Mouse (Mus musculus) intestine, postnatal 0 days (tissue): ENCODE data around the gene Gtse1. TPM values are rescaled to one million over a fixed set of nuclear protein-coding genes. Genes with fewer than 3 reads are reported as not detected.

ENCODE experiments used
- ATAC-seq: fragments of 200-750 bp; cut with Nextera tagmentation; 2 replicates; pipeline ENCODE4 v1.8.0; 2017; ENCODE audit warnings: mild to moderate bottlenecking, moderate TSS enrichment, moderate library complexity
- H3K27ac ChIP-seq: fragments of 300-500 bp; sonication (generic); 2 replicates; pipeline ENCODE4 v1.5.1; 2014; ENCODE audit warnings: mild to moderate bottlenecking, low read depth, low read length, moderate library complexity
- H3K27me3 ChIP-seq: fragments of 300-500 bp; sonication (generic); replicated peaks from 2 replicates; pipeline ENCODE4 v1.6.1; 2014; ENCODE audit warnings: low read length, mixed read lengths; ENCODE audit not compliant: control insufficient read depth, insufficient read depth
- H3K36me3 ChIP-seq: fragments of 300-500 bp; sonication (generic); 2 replicates; pipeline ENCODE4 v1.6.1; 2014; ENCODE audit warnings: mild to moderate bottlenecking, moderate library complexity; ENCODE audit not compliant: control insufficient read depth, insufficient read depth
- H3K4me1 ChIP-seq: fragments of 300-500 bp; sonication (generic); replicated peaks from 2 replicates; pipeline ENCODE4 v1.6.1; 2014; ENCODE audit warnings: antibody characterized with exemption, low read length, mixed read lengths; ENCODE audit not compliant: control insufficient read depth, insufficient read depth
- H3K4me2 ChIP-seq: fragments of 300-500 bp; sonication (generic); replicated peaks from 2 replicates; pipeline ENCODE4 v1.6.1; 2014; ENCODE audit warnings: low read depth, mild to moderate bottlenecking, moderate library complexity
- H3K4me3 ChIP-seq: fragments of 300-500 bp; sonication (generic); 2 replicates; pipeline ENCODE4 v1.5.1; 2014; ENCODE audit warnings: low read depth, low read length
- H3K9ac ChIP-seq: fragments of 300-500 bp; sonication (generic); 2 replicates; pipeline ENCODE4 v1.6.1; 2014; ENCODE audit warnings: mild to moderate bottlenecking, low read depth, low read length
- H3K9me3 ChIP-seq: fragments of 300-500 bp; sonication (generic); 2 replicates; pipeline ENCODE4 v1.6.1; 2016; ENCODE audit warnings: mixed run types; ENCODE audit not compliant: control insufficient read depth
- CTCF ChIP-seq: sonication (generic); IDR thresholded peaks from 2 replicates; pipeline ENCODE4 v1.5.1; 2016; ENCODE audit warnings: low read depth, mild to moderate bottlenecking, control low read depth, antibody characterized with exemption, moderate library complexity
- WGBS: fragments of 180-500 bp; shearing (Covaris S2); extraction: QIAGEN DNeasy Blood & Tissue Kit; methylation state at CpG from one replicate; pipeline ENCODE4 v1.1.7; 2014; 5-methylcytosine and 5-hydroxymethylcytosine counted together
- polyA plus RNA-seq: library from polyadenylated mRNA; unstranded; fragments of >200 nt; fragmentation: Nextera tagmentation; extraction: Ambion mirVana; gene quantifications from 2 replicates; pipeline ENCODE4 v1.2.1, GENCODE M21; 2015

Gtse1 gene
- polyA plus RNA-seq, 1 experiment from 2014 or later: 4.6 TPM

DNA sequence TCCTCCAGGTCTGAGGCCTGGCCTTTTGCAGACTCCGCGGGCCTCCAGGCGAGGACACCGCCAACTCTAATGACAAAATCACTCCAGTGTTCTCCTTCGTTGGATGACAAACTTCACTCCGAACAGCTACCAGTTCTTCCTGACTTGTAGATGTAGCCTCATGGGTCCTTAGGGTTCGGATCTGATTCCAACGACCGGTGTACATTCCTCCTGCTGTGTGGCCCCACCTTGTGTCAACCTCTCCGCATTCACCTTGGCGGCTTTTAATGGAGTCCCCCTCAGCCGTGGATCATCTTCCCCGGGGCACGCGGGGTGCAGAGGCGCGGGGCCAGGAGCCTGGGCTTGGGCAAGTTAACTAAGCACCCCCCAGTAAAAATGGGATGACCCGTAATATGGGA is 20.0 kb downstream of the Gtse1 start:
- no peak for TF ChIP-seq CTCF
- peak; percentile 46 for ATAC-seq

DNA sequence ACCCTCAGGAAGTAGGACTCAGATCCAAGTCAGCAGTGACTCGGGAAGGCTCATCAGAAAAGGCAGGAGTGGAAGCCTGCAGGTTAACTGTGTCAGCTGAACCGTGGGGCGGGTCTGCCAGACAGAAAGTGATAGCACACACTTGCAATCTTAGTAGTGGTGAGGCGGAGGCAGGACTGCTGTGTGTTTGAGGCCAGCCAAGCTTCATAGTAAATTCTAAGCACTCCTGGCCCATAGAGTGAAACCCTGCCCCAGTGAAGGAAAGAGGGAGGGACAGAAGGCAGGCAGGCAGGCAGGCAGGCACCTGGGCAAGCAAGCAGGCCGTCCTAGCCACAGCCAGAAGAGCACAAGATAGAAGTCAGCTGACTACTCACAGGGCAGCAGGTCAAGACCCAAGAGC is 26.1 kb downstream of the Gtse1 start:
- no peak overlapping the region; the same call in 1 of the 2 replicates for H3K27ac ChIP-seq
- TF ChIP-seq CTCF: no peak
- H3K27me3 ChIP-seq: no peaks in the 10 kb centered on the region
- peaks cover 57% of the 10 kb centered on the region for H3K36me3 ChIP-seq
- no peak overlapping the region for H3K4me2 ChIP-seq
- WGBS: 72% methylated on average over 5 of the region's 5 CpGs
- no peak overlapping the region for H3K4me3 ChIP-seq
- no peaks in the 10 kb centered on the region for H3K4me1 ChIP-seq
- no peak overlapping the region for H3K9ac ChIP-seq
- no peaks in the 10 kb centered on the region for H3K9me3 ChIP-seq
- ATAC-seq: peak; percentile 41; the same call in 1 of the 2 replicates

More for the DNA sequence above, 20.0 kb downstream of the Gtse1 start:
- Histone ChIP-seq H3K9ac (peak overlapping the region; percentile 80), H3K27ac (peak overlapping the region; percentile 68), H3K27me3 (no peaks in the 10 kb centered on the region), H3K4me3 (peak overlapping the region; percentile 80), H3K36me3 (peaks cover 40% of the 10 kb centered on the region), H3K4me1 (peaks cover 6% of the 10 kb centered on the region; the same call in 1 of the 2 replicates), H3K9me3 (no peaks in the 10 kb centered on the region), H3K4me2 (peak overlapping the region; percentile 91)
- under 1% methylated on average over 18 of the region's 18 CpGs for WGBS

DNA sequence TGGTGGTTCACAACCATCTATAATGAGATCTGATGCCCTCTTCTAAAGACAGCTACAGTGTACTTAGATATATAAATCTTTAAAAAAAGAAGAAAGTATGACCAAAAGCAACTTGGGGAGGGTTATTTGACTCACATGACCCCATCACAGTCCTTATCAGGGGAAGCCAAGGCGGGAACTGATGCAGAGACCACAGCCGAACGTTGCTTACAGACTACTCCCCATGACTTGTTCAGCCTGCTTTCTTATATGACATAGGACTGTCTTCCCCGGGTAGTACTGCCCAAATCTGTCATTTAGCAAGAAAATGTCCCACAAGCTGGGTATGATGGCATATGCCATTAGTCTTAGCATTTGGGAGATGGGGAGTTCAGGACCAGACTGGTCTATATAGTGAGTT is 29.7 kb downstream of the Gtse1 start:
- Histone ChIP-seq H3K9me3 (no peaks in the 10 kb centered on the region), H3K27me3 (no peaks in the 10 kb centered on the region), H3K9ac (no peak overlapping the region), H3K4me2 (no peak overlapping the region), H3K36me3 (peaks cover 71% of the 10 kb centered on the region), H3K27ac (no peak overlapping the region), H3K4me3 (no peak overlapping the region), H3K4me1 (no peaks in the 10 kb centered on the region)
- no peak for ATAC-seq
- 87% methylated on average over 4 of the region's 4 CpGs for WGBS
- no peak for TF ChIP-seq CTCF

DNA sequence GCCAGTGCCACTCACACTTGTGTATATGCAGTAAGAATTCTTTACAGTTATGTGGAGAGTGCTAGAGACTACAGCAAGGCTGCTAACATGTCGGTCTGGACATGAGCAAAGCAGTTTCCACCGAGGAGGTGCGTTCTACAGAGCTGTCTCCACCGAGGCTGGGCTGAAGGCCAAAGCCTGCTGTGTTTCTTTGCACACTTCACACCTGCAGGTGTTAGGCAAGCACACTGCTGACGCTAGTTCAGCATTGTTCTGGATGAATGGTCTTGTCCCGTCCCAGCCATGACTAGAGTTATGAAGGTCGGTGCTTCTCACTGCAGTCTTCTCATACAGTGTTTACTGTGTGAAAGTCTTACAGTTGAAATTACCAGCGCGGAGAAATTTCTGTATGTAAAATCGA is 32.4 kb downstream of the Gtse1 start:
- Histone ChIP-seq H3K4me2 (no peak overlapping the region), H3K27ac (no peak overlapping the region), H3K4me1 (no peaks in the 10 kb centered on the region), H3K9ac (no peak overlapping the region), H3K4me3 (no peak overlapping the region), H3K36me3 (peaks cover 61% of the 10 kb centered on the region), H3K9me3 (no peaks in the 10 kb centered on the region), H3K27me3 (no peaks in the 10 kb centered on the region)
- 89% methylated on average over 10 of the region's 10 CpGs for WGBS
- no peak for ATAC-seq
- TF ChIP-seq CTCF: no peak

DNA sequence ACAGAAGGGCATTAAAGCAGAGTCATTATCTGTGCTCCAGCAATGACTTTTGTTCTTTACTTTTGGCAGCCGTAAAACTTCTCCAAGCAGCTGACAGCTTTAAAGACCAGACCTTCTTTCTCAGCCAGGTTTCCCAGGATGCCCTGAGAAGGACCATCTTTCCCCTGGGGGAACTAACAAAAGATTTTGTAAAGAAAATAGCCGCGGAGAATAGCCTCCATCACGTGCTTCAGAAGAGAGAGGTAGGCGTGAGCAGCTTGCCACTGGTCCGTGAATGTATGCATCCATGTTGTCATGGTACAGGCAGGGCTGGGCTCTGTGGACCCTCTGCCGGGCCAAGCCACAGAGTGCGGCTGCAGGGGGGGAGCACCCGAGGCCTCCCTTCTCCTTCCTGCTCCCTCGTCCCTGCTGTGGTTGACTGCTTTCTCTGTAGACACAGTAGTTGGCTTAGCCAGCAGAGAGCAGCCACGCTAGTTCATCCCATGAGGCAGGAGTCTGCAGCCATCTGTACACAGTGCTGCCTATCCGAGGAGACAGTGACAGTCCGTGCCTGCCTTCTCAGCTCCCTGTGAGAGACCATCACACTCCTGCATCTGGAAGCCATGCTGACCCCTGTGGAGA is 33.1 kb downstream of the Gtse1 start:
- Histone ChIP-seq H3K27ac (no peak overlapping the region), H3K36me3 (peaks cover 67% of the 10 kb centered on the region), H3K27me3 (no peaks in the 10 kb centered on the region), H3K4me2 (no peak overlapping the region), H3K4me1 (no peaks in the 10 kb centered on the region), H3K4me3 (no peak overlapping the region), H3K9ac (no peak overlapping the region), H3K9me3 (no peaks in the 10 kb centered on the region)
- WGBS: 84% methylated on average over 13 of the region's 13 CpGs
- ATAC-seq: no peak
- TF ChIP-seq CTCF: no peak

DNA sequence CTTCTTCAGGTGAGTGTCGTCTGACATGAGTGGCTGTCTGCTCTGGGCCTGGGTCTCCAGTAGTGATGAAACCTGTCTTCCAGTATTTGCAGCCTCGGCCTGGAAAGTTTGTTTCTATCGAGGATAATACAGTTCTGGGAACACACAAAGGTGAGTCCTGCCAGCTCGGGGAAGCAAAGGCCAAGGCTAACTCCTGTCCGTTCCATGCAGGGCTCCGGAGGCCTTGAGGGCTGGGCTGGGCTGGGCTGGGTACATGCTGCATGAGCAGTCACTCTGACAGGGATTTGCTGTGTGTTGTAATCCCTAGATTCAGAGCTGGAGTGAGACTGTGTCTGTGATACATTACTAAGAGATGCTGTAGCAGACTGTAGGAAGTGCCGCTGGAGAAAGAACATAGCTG is 34.3 kb downstream of the Gtse1 start:
- no peak for ATAC-seq

More for the DNA sequence above, 34.3 kb downstream of the Gtse1 start:
- Histone ChIP-seq H3K4me3 (no peak overlapping the region), H3K9me3 (no peaks in the 10 kb centered on the region), H3K27me3 (no peaks in the 10 kb centered on the region), H3K36me3 (peaks cover 68% of the 10 kb centered on the region), H3K4me1 (no peaks in the 10 kb centered on the region), H3K4me2 (no peak overlapping the region), H3K27ac (no peak overlapping the region), H3K9ac (no peak overlapping the region)
- TF ChIP-seq CTCF: no peak
- 90% methylated on average over 7 of the region's 7 CpGs for WGBS
